Mouse (Mus musculus) neutrophil, adult 5-6 weeks (primary cell): Measurements from ENCODE around the gene Rpusd3. TPM values are rescaled to one million over a fixed set of nuclear protein-coding genes. Genes with fewer than 3 reads are reported as not detected.

Experiments
- ATAC-seq: fragments of 151-379, 151-347 bp; 2 replicates; pipeline ENCODE4 v1.8.0; 2017; ENCODE audit warnings: mild to moderate bottlenecking, moderate TSS enrichment; ENCODE audit not compliant: insufficient number of reproducible peaks, poor library complexity, low FRiP score, severe bottlenecking; ENCODE audit errors: extremely low read depth
- total RNA-seq: library from RNA; stranded (forward); fragments of 200-1000 nt; gene quantifications from 2 replicates; pipeline ENCODE4 v1.2.3, GENCODE M21; 2017

The Rpusd3 gene
- total RNA-seq = 5.1 and 7.6 TPM in 2 replicates

- ATAC-seq = peak; percentile 97
Measured at GRCm38 (mm10) chr6:113419199-113419587, at the start of gene Rpusd3. Rpusd3 (minus strand) TSS chr6:113419340.

- no peak for ATAC-seq
Measured at GRCm38 (mm10) chr6:113468512-113468911, 49.4 kb upstream of the Rpusd3 start.

GRCm38 (mm10) chr6:113465602-113466001 lies 46.5 kb upstream of the Rpusd3 start:
- ATAC-seq = no peak

- ATAC-seq = no peak
Measured at GRCm38 (mm10) chr6:113464040-113464439, 44.9 kb upstream of the Rpusd3 start.

- no peak for ATAC-seq
Measured at GRCm38 (mm10) chr6:113458635-113459034, 39.5 kb upstream of the Rpusd3 start.

- no peak for ATAC-seq
Measured at GRCm38 (mm10) chr6:113457952-113458534, 38.9 kb upstream of the Rpusd3 start, which contains the start of gene Il17re. Il17re (plus strand) TSS chr6:113458484.

- no peak for ATAC-seq
Measured at GRCm38 (mm10) chr6:113455007-113455406, 35.9 kb upstream of the Rpusd3 start.

- no peak for ATAC-seq
Measured at GRCm38 (mm10) chr6:113451839-113452238, 32.7 kb upstream of the Rpusd3 start.

GRCm38 (mm10) chr6:113447639-113448038 lies 28.5 kb upstream of the Rpusd3 start:
- no peak for ATAC-seq

- ATAC-seq = no peak
Measured at GRCm38 (mm10) chr6:113444207-113444965, 25.2 kb upstream of the Rpusd3 start.

- ATAC-seq = no peak
Measured at GRCm38 (mm10) chr6:113443091-113443490, 24.0 kb upstream of the Rpusd3 start.

GRCm38 (mm10) chr6:113442442-113443090 lies 23.4 kb upstream of the Rpusd3 start, which contains the start of gene Jagn1:
Jagn1 (plus strand) TSS chr6:113442569.
- peak; percentile 76 for ATAC-seq

GRCm38 (mm10) chr6:113442087-113442441 lies 22.9 kb upstream of the Rpusd3 start:
- no peak for ATAC-seq

- ATAC-seq = peak; percentile 78
Measured at GRCm38 (mm10) chr6:113441147-113441680, 22.1 kb upstream of the Rpusd3 start.

- ATAC-seq = no peak
Measured at GRCm38 (mm10) chr6:113440686-113441085, 21.5 kb upstream of the Rpusd3 start.

- ATAC-seq = no peak
Measured at GRCm38 (mm10) chr6:113438721-113439430, 19.7 kb upstream of the Rpusd3 start.

- ATAC-seq = no peak
Measured at GRCm38 (mm10) chr6:113437135-113437534, 18.0 kb upstream of the Rpusd3 start.

GRCm38 (mm10) chr6:113435664-113436205 lies 16.6 kb upstream of the Rpusd3 start, which contains the start of gene Cidec:
Cidec (minus strand) TSS chr6:113435760.
- ATAC-seq = no peak

GRCm38 (mm10) chr6:113434691-113435090 lies 15.6 kb upstream of the Rpusd3 start:
- ATAC-seq = no peak
